Comparison of ENCODE assay signal across 8 mouse cellular contexts in genomic region chr3:106482281-106483081, GRCm38 (mm10). TPM values are rescaled to one million over a fixed set of nuclear protein-coding genes. Genes with fewer than 3 reads are reported as not detected.
DNase-seq lines count a peak whose midpoint lies in the region; ATAC-seq and TF ChIP-seq lines count a peak whose summit lies in the region.

Gene Dennd2d, plus strand, starts transcription at chr3:106482405.

- H3ac ChIP-seq in C2C12 (ENCODE audit: control insufficient read depth, insufficient read length, low read depth), result peak within 1 kb of the TSS; percentile 67

- peak; percentile 60 for DNase-seq in Muller cell, postnatal 12 days (ENCODE audit: inconsistent ontology term)
- DNase-seq in forebrain, embryonic 10.5 days (ENCODE audit: extremely low spot score, low spot score), result peak; percentile 34
- peak; percentile 71 for DNase-seq in intestine, embryonic 14.5 days (ENCODE audit: low spot score)
- DNase-seq in urinary bladder, adult 2 months (ENCODE audit: low spot score), result peak; percentile 61
- DNase-seq in right cerebral cortex, postnatal 10 days (ENCODE audit: low spot score in 2 of 2), result no peak

- peak within 1 kb of the TSS; percentile 25 for H3K4me3 ChIP-seq in C2C12 (ENCODE audit: insufficient read depth, poor library complexity, severe bottlenecking)
- H3K4me3 ChIP-seq in forebrain, embryonic 10.5 days, result peak within 1 kb of the TSS; percentile 65
- peak within 1 kb of the TSS; percentile 42 for H3K4me3 ChIP-seq in intestine, embryonic 14.5 days (ENCODE audit: low read depth, low read length)
- H3K4me3 ChIP-seq in liver, embryonic 16.5 days (ENCODE audit: low read depth, low read length), result peak within 1 kb of the TSS; percentile 71
- peak within 1 kb of the TSS; percentile 51 for H3K4me3 ChIP-seq in neural tube, embryonic 12.5 days

- H3K9me3 ChIP-seq in forebrain, embryonic 10.5 days, result no peaks in the 10 kb centered on the region
- H3K9me3 ChIP-seq in intestine, embryonic 14.5 days (ENCODE audit: control insufficient read depth, low read length), result no peaks in the 10 kb centered on the region
- no peaks in the 10 kb centered on the region for H3K9me3 ChIP-seq in liver, embryonic 16.5 days (replicated peaks; ENCODE audit: control insufficient read depth, low read length)
- no peaks in the 10 kb centered on the region for H3K9me3 ChIP-seq in neural tube, embryonic 12.5 days

- H3K4me2 ChIP-seq in intestine, embryonic 14.5 days (ENCODE audit: low read length), result peak within 1 kb of the TSS; percentile 66
- H3K4me2 ChIP-seq in liver, embryonic 16.5 days (ENCODE audit: low read depth, low read length), result peak within 1 kb of the TSS; percentile 77
- H3K4me2 ChIP-seq in neural tube, embryonic 12.5 days (replicated peaks), result peak within 1 kb of the TSS; percentile 98

- peaks cover 10% of the 10 kb centered on the region for H3K4me1 ChIP-seq in forebrain, embryonic 10.5 days
- 0 out of 2 replicates have a peak, but pooled peaks cover 7% of the 10 kb centered on the region for H3K4me1 ChIP-seq in intestine, embryonic 14.5 days (replicated peaks; ENCODE audit: control insufficient read depth, insufficient read depth, low read length)
- no peaks in the 10 kb centered on the region; the same call in none of the 2 replicates for H3K4me1 ChIP-seq in liver, embryonic 16.5 days (ENCODE audit: control insufficient read depth, low read depth, low read length)
- H3K4me1 ChIP-seq in neural tube, embryonic 12.5 days, result peaks cover 11% of the 10 kb centered on the region

- H3K79me3 ChIP-seq in C2C12 (ENCODE audit: low read depth), result no peaks in the 10 kb centered on the region

- peak; percentile 89 for ATAC-seq in intestine, embryonic 14.5 days (replicated peaks; ENCODE audit: low FRiP score, low TSS enrichment, low read depth)
- peak; percentile 73 for ATAC-seq in liver, embryonic 16.5 days (ENCODE audit: low read depth)
- ATAC-seq in neural tube, embryonic 12.5 days (ENCODE audit: low FRiP score, low read depth), result peak; percentile 58

- no peak for TF ChIP-seq CTCF in C2C12 (IDR thresholded peaks at IDR 0.05; ENCODE audit: control insufficient read depth, insufficient read depth, insufficient read length)

- peak within 1 kb of the TSS; percentile 34 for H3K9ac ChIP-seq in intestine, embryonic 14.5 days (ENCODE audit: low read length)
- H3K9ac ChIP-seq in liver, embryonic 16.5 days (ENCODE audit: low read depth, low read length), result peak within 1 kb of the TSS; percentile 71
- peak within 1 kb of the TSS; percentile 62 for H3K9ac ChIP-seq in neural tube, embryonic 12.5 days

- no peaks in the 10 kb centered on the region for H3K27me3 ChIP-seq in C2C12 (ENCODE audit: control insufficient read depth, insufficient read depth, insufficient read length)
- peaks cover 25% of the 10 kb centered on the region for H3K27me3 ChIP-seq in forebrain, embryonic 10.5 days (ENCODE audit: poor library complexity, severe bottlenecking)
- H3K27me3 ChIP-seq in intestine, embryonic 14.5 days (replicated peaks; ENCODE audit: control insufficient read depth, insufficient read depth, low read length), result 0 out of 2 replicates have a peak, but pooled peaks cover 5% of the 10 kb centered on the region
- no peaks in the 10 kb centered on the region for H3K27me3 ChIP-seq in liver, embryonic 16.5 days (ENCODE audit: control insufficient read depth, insufficient read depth, low read depth, low read length)
- H3K27me3 ChIP-seq in neural tube, embryonic 12.5 days (replicated peaks), result peaks cover 4% of the 10 kb centered on the region; the same call in 1 of the 2 replicates

- WGBS in forebrain, embryonic 10.5 days, result 1% methylated on average over 44 of the region's 44 CpGs
- 2% methylated on average over 44 of the region's 44 CpGs for WGBS in intestine, embryonic 14.5 days
- WGBS in liver, embryonic 16.5 days (ENCODE audit: insufficient replicate concordance), result 1% methylated on average over 44 of the region's 44 CpGs
- WGBS in neural tube, embryonic 12.5 days, result 3% methylated on average over 44 of the region's 44 CpGs

- no peaks in the 10 kb centered on the region for H3K36me3 ChIP-seq in C2C12 (ENCODE audit: control insufficient read depth, insufficient read depth)
- H3K36me3 ChIP-seq in forebrain, embryonic 10.5 days (replicated peaks), result no peaks in the 10 kb centered on the region
- no peaks in the 10 kb centered on the region for H3K36me3 ChIP-seq in intestine, embryonic 14.5 days (ENCODE audit: control insufficient read depth, insufficient read depth, low read length)
- no peaks in the 10 kb centered on the region for H3K36me3 ChIP-seq in liver, embryonic 16.5 days (ENCODE audit: control insufficient read depth, insufficient read depth)
- no peaks in the 10 kb centered on the region for H3K36me3 ChIP-seq in neural tube, embryonic 12.5 days

- H3K79me2 ChIP-seq in C2C12 (ENCODE audit: control insufficient read depth, insufficient read depth), result no peaks in the 10 kb centered on the region

- peak within 1 kb of the TSS; percentile 78 for H3K27ac ChIP-seq in forebrain, embryonic 10.5 days
- no peak within 1 kb of the TSS for H3K27ac ChIP-seq in intestine, embryonic 14.5 days (ENCODE audit: low read depth)
- peak within 1 kb of the TSS; percentile 55 for H3K27ac ChIP-seq in liver, embryonic 16.5 days (ENCODE audit: low read length)
- H3K27ac ChIP-seq in neural tube, embryonic 12.5 days, result no peak within 1 kb of the TSS

TF ChIP-seq in C2C12, 6 proteins besides CTCF, POLR2A, EP300 and RAD21:
- no peak for TF ChIP-seq USF1 (IDR thresholded peaks at IDR 0.05; ENCODE audit: low read depth)
- TF ChIP-seq CEBPB (IDR thresholded peaks at IDR 0.05; ENCODE audit: low read depth), result no peak
- TF ChIP-seq FOSL1 (IDR thresholded peaks at IDR 0.05; ENCODE audit: insufficient read depth, low read length, poor library complexity, severe bottlenecking), result no peak
- TF ChIP-seq MYOG (IDR thresholded peaks at IDR 0.05; ENCODE audit: control insufficient read depth, extremely low read depth, insufficient read length), result no peak
- TF ChIP-seq MAX (IDR thresholded peaks at IDR 0.05), result no peak
- no peak for TF ChIP-seq MYOD1 (IDR thresholded peaks at IDR 0.05; ENCODE audit: control insufficient read depth, insufficient read length, low read depth)
TF ChIP-seq in C2C12: peak in this region for 0.

RNA-seq across cellular contexts. Expression of gene Dennd2d, which starts in this region (rescaled TPM):
- 0.23 TPM for polyA plus RNA-seq in C2C12 (2012; fragmentation: generic; extraction: Trizol)
- polyA plus RNA-seq in forebrain, embryonic 10.5 days (2016; fragmentation: Nextera tagmentation; extraction: Ambion mirVana), result 1.2 and 2.0 TPM in 2 replicates
- polyA plus RNA-seq in intestine, embryonic 14.5 days (2014; fragmentation: Nextera tagmentation; extraction: Ambion mirVana), result 11.9 and 13.5 TPM in 2 replicates
- polyA plus RNA-seq in liver, embryonic 16.5 days (2015; fragmentation: Nextera tagmentation; extraction: Ambion mirVana), result 4.5 and 4.8 TPM in 2 replicates
- 0.24 and 0.41 TPM in 2 replicates for polyA plus RNA-seq in neural tube, embryonic 12.5 days (2016; fragmentation: Nextera tagmentation; extraction: Ambion mirVana)
- polyA plus RNA-seq in urinary bladder, adult 2 months (2012; rRNA removed), result 41.1 and 51.2 TPM in 2 replicates

Comparison
In these comparisons a context has a peak if more than half of its experiments do, and no peak if none do; other contexts are left out.
1. Peak in ATAC-seq, H3K4me3 ChIP-seq, H3K9ac ChIP-seq and H3K4me2 ChIP-seq in neural tube, embryonic 12.5 days; RNA of the gene not detected or under 1 TPM.
2. DNase-seq: peak in Muller cell, postnatal 12 days (single experiment), forebrain, embryonic 10.5 days (single experiment), intestine, embryonic 14.5 days (single experiment) and urinary bladder, adult 2 months (single experiment); none in right cerebral cortex, postnatal 10 days (0 of 2).
3. H3K27ac ChIP-seq: peak in forebrain, embryonic 10.5 days (single experiment) and liver, embryonic 16.5 days (single experiment); none in intestine, embryonic 14.5 days (single experiment) and neural tube, embryonic 12.5 days (single experiment).
4. Peak in every context shown above with its lines, with median percentiles within 50 percentile points of each other: H3K4me3 ChIP-seq, ATAC-seq, H3K4me2 ChIP-seq and H3K9ac ChIP-seq.